Mouse (Mus musculus) megakaryocyte, embryonic 14.5 days (primary cell): ENCODE results near the gene Osbpl3.

Source experiments
- FLI1 ChIP-seq: IDR thresholded peaks from 2 replicates; pipeline ENCODE4 v1.6.1; 2012; ENCODE audit warnings: low read length, inconsistent platforms, mixed read lengths
- GATA1 ChIP-seq: IDR thresholded peaks from 3 replicates; pipeline ENCODE4 v1.6.1; 2012; ENCODE audit warnings: mixed read lengths, low read length, inconsistent platforms, borderline replicate concordance

DNA sequence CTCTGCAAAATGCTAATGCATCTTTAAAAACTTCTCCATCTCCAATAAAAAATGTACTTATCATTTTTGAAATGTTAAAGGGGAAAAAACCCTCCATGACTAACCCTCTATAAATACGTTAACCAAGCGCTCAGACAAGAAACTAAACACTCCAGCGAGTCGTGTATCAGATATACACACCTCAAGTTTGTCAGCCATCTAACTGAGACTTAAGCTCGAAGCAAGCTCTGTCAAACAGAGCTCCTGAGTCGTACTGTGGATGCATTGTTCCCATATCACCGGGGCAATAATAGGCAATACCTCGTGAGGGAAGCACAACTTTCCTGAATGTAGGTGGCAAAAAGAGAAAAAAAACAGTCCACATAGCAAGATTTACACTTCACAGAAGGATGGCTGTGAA, 73.8 kb downstream of the Osbpl3 start:
- TF ChIP-seq GATA1 = no peak
- no peak for TF ChIP-seq FLI1
